Mouse (Mus musculus) forebrain, embryonic 11.5 days (tissue): Measurements from ENCODE around the gene Lmo3. TPM values are rescaled to one million over a fixed set of nuclear protein-coding genes. Genes with fewer than 3 reads are reported as not detected.

Experiments
- ATAC-seq: fragments of 200-750 bp; cut with Nextera tagmentation; replicated peaks from 2 replicates; pipeline ENCODE4 v1.8.0; 2017; ENCODE audit warnings: moderate TSS enrichment; ENCODE audit not compliant: low FRiP score
- DNase-seq: peaks from one replicate; pipeline ENCODE4 v3.0.0-alpha.2; 2017; ENCODE audit warnings: low spot score
- H3K27ac ChIP-seq: fragments of 300-500 bp; sonication (generic); 2 replicates; pipeline ENCODE4 v1.5.1; 2014; ENCODE audit warnings: low read depth, low read length
- H3K27me3 ChIP-seq: fragments of 300-500 bp; sonication (generic); 2 replicates; pipeline ENCODE4 v1.6.1; 2014; ENCODE audit warnings: mild to moderate bottlenecking, low read length, mixed read lengths; ENCODE audit not compliant: control insufficient read depth, insufficient read depth
- H3K36me3 ChIP-seq: fragments of 300-500 bp; sonication (generic); 2 replicates; pipeline ENCODE4 v1.6.1; 2014; ENCODE audit warnings: mild to moderate bottlenecking, low read length, moderate library complexity, mixed read lengths; ENCODE audit not compliant: control insufficient read depth, insufficient read depth
- H3K4me1 ChIP-seq: fragments of 300-500 bp; sonication (generic); replicated peaks from 2 replicates; pipeline ENCODE4 v1.6.1; 2014; ENCODE audit warnings: low read length, mixed read lengths; ENCODE audit not compliant: control insufficient read depth, insufficient read depth
- H3K4me2 ChIP-seq: fragments of 300-500 bp; sonication (generic); 2 replicates; pipeline ENCODE4 v1.6.1; 2014; ENCODE audit warnings: low read depth, mild to moderate bottlenecking, low read length, moderate library complexity, mixed read lengths; ENCODE audit not compliant: severe bottlenecking
- H3K4me3 ChIP-seq: fragments of 300-500 bp; sonication (generic); 2 replicates; pipeline ENCODE4 v1.5.1; 2014; ENCODE audit warnings: low read depth, low read length
- H3K9ac ChIP-seq: fragments of 300-500 bp; sonication (generic); 2 replicates; pipeline ENCODE4 v1.6.1; 2014; ENCODE audit warnings: low read length
- H3K9me3 ChIP-seq: fragments of 300-500 bp; sonication (generic); 2 replicates; pipeline ENCODE4 v1.6.1; 2016; ENCODE audit warnings: low read length, mixed read lengths; ENCODE audit not compliant: control insufficient read depth
- WGBS: fragments of 180-500 bp; shearing (Covaris S2); extraction: QIAGEN DNeasy Blood & Tissue Kit; methylation state at CpG from one replicate; pipeline ENCODE4 v1.1.7; 2014; 5-methylcytosine and 5-hydroxymethylcytosine counted together
- polyA plus RNA-seq: library from polyadenylated mRNA; unstranded; fragments of >200 nt; fragmentation: Nextera tagmentation; extraction: Ambion mirVana; gene quantifications from 2 replicates; pipeline ENCODE4 v1.2.1, GENCODE M21; 2014

Gene Lmo3
- polyA plus RNA-seq, 1 experiment from 2014 or later, result 29.4 TPM

DNA sequence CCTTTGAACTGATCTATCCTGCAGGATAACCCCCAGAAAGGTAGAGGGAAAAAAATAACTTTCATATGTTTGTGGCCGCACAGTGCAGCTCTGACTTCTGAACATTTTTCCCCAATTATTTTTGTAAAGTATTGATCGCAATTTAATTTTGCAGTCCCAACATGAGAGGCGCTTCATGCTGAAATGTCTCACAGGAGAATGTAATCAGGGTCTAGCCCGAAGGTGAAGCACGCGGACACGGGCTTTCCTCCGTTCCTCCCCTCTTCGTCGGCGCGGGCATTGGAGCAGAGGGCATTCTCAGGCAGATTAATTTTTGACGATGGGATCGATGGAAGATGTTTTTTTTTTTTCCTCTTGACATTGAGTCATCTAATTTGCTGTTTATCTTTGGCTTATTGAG is 258.4 kb downstream of the Lmo3 start:
- 93% methylated on average over 14 of the region's 14 CpGs for WGBS
- ATAC-seq (no peak), DNase-seq (no peak)
- no peak overlapping the region for H3K4me3 ChIP-seq
- H3K9ac ChIP-seq, result no peak overlapping the region
- H3K4me2 ChIP-seq, result no peak overlapping the region
- H3K4me1 ChIP-seq, result no peaks in the 10 kb centered on the region
- H3K9me3 ChIP-seq, result no peaks in the 10 kb centered on the region
- no peak overlapping the region for H3K27ac ChIP-seq
- no peaks in the 10 kb centered on the region for H3K36me3 ChIP-seq
- H3K27me3 ChIP-seq, result no peaks in the 10 kb centered on the region

DNA sequence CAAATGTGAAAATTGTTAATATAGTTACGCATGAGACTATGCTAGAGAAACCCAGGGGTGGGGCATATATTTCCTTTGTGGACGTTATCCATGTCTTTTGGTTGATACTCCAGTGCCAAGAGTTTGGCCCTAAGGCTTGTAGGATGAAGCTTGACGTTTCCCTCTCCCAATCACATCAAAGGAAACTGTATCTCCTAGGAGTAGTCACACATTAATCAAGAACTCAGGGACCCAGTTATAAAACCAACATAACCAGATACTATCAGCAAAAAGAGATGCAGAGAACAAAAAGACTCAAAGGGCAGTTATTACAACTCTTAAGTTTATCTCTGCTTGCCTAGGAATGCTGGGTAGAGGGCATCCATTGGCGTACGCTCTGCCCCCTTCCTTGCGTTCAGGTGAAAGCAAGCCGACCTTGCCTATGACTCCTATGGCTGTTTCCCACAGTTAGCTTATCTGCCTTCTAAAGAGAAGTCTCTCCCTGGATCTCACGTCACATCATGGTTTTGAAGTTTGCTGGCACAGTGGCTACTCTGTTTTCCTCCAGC is 261.5 kb downstream of the Lmo3 start:
- no peak for ATAC-seq
- H3K4me2 ChIP-seq, result no peak overlapping the region

More for the DNA sequence above, 261.5 kb downstream of the Lmo3 start:
- H3K4me3 ChIP-seq, result no peak overlapping the region
- 90% methylated on average over 8 of the region's 8 CpGs for WGBS
- no peak overlapping the region for H3K27ac ChIP-seq
- no peaks in the 10 kb centered on the region for H3K27me3 ChIP-seq
- no peak for DNase-seq
- no peaks in the 10 kb centered on the region for H3K36me3 ChIP-seq
- H3K9ac ChIP-seq, result no peak overlapping the region
- H3K9me3 ChIP-seq, result no peaks in the 10 kb centered on the region
- no peaks in the 10 kb centered on the region for H3K4me1 ChIP-seq

Other genes starting within 250 kb of the Lmo3 start
- 0.12 TPM in 1 of 2 replicates, not detected in the other for gene Igbp1b, start 76.6 kb upstream of the Lmo3 start, polyA plus RNA-seq